Mouse (Mus musculus): Measurements from ENCODE around the gene Otud6a. TPM values are rescaled to one million over a fixed set of nuclear protein-coding genes. Genes with fewer than 3 reads are reported as not detected.
"Not testable (repeated sequence)": the region's sequence is repeated elsewhere in the genome, so short reads cannot be mapped to it uniquely, and the experiment has no call there.

Otud6a gene
- total RNA-seq (2021), result not detected

DNA sequence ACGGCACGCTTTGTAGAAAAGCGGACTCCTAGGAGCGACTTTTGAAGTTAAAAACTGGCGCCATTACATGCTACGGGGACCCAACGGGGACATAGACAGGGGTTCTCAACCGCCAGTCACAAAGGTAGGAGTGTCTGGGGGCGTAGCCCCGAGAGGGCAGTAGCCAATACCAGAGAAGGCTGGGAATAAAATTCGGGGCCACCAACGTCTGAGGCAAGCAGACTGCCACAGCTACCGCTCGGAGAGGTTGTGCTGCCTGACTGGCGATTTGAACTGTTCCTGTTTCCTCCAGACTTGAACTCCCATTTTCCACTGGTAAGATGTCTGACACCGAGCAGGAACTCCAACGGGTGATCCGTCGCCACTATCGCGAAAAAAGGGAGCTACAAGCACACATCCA lies at the start of gene Otud6a:
Gene Otud6a, plus strand, starts transcription at position 321 of the 400 bp plus-strand sequence.
- no peak for DNase-seq (ENCODE audit: low spot score in 2 of 2)
- intact Hi-C loops (cut with DNase I), result no loop called here

DNA sequence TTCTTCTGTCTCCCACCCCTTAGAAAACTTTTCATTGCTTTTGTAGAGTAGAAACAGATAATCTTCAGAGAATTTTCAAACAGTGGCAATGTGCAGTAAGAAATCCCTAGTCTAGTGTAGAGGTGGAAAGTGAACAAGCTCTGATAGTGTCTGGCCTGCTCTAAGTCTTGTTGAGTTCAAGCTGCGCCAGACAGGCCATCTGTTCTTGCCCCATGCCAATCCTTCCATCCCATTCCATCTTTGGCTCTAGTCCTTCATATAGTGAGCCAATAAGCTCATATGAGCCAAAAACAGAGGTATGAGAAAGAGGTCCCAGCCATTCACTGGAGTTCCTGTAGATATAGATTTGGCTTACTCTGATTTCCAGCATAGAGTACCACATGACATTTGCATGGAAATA lies 38.9 kb upstream of the Otud6a start:
- intact Hi-C loops (cut with DNase I), result loop anchor here (5.0 kb wide), 1 partner anchor 573 kb away; no protein-coding TSS in a partner anchor
- no peak for DNase-seq (ENCODE audit: low spot score in 2 of 2)

DNA sequence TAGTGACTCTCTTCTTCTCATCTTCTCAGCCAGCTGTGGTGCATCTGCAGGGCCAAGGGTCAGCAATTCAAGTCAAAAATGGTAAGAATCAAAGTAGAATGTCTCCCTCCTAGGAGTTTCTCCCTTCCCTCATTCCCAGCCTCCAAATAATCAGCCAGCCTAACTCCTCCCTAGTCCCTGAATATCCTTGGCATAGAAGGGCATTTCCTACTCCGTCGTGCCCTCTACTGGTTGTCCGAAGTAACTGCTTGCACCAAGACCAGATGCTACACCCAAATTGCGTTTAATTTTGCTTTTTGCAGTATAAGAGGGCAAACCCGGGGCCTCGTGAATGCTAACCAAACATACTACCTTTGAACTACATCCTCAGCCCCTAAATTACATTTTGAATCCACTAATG lies 36.5 kb upstream of the Otud6a start:
- intact Hi-C loops (cut with DNase I), result loop anchor here (5.0 kb wide), 1 partner anchor 575 kb away; no protein-coding TSS in a partner anchor
- no peak for DNase-seq (ENCODE audit: low spot score in 2 of 2)

DNA sequence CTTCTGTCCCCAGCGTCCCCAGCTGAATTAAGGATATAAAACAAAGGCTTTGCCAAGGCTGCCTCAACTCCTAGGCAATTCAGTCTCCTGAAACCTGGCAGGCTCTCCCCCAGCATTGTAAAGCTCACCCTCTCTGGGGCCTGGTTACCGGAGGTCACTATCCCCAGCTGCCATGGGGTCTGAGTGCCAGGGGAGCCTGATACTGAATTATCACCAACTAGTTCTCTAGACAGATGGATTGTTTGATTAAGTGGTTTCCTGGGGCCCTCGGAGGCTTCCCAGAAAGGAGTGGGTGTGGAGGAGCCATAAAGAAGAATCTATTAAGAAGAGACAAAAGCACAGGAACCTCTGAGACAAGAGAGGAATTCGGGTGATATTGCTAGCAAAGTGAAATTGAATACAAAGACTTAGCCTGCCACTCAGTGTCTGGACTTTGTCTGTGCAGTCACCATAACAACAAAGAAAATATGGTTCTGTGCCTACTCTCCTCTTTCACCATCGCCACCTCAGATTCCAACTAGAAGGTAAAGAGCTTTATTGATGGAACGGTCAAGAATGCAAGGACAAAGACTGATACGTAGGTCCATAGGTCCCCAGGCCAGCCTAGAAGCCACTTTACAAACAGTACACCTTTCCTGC lies 34.5 kb upstream of the Otud6a start:
- no peak for DNase-seq (ENCODE audit: low spot score in 2 of 2)
- intact Hi-C loops (cut with DNase I), result loop anchor here (5.0 kb wide), 1 partner anchor 577 kb away; no protein-coding TSS in a partner anchor

DNA sequence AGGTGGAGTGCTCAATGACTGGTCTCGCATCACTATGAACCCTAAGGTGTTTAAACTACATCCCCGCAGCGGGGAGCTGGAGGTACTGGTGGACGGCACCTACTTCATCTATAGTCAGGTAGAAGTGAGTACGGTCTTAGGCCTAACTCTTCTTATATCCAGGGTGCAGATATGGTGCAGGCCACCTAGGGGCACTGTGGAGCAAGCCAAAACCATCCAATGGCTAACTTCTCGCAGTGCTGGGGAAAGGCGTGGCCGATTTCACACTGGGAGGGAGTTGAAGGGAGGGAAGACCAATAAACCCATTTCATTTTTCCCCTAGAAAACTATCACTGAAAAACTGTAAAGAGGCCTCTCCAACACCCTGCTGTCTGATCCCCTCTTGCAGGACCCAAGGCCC lies 33.8 kb upstream of the Otud6a start:
- intact Hi-C loops (cut with DNase I), result no loop called here
- DNase-seq (ENCODE audit: low spot score in 2 of 2), result no peak

DNA sequence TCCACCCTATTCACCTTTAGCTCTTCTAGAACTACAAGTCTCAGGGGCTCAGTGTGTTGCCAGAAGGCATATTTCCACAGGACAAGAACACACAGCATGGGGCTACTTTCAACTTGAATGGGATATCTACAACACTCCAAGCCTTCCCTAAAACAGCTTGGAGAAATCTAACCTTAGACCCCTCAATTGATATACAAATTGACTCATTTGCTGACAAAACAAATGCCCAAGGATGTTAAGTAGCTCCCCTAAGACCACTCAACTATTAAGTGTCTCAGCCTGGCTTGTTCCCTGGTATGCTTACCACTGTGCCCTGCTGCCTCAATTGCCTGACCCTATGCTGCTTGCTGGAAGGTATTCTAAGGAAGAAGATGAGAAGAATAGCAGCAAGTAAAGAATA lies 27.9 kb upstream of the Otud6a start:
- no peak for DNase-seq (ENCODE audit: low spot score in 2 of 2)
- intact Hi-C loops (cut with DNase I), result no loop called here

DNA sequence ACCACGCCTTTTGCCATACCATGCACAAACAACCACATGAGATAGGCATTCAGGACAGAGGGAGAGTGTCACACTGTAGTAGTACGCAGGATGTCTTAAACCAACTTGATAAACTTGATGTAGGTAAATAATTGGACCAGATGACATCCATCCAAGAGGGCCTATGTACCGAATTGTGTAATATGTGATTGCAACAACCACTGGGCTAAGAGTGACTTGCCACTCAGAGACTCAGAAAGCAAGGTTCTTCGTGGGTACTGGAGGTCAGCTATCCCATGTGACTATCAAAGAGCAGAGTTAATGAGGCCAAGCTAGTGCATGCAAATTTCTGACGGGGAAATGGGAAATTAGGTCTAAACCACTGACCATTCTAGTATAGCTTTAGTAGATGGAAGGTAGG lies 27.2 kb upstream of the Otud6a start:
- DNase-seq (ENCODE audit: low spot score in 2 of 2), result no peak
- intact Hi-C loops (cut with DNase I), result no loop called here

DNA sequence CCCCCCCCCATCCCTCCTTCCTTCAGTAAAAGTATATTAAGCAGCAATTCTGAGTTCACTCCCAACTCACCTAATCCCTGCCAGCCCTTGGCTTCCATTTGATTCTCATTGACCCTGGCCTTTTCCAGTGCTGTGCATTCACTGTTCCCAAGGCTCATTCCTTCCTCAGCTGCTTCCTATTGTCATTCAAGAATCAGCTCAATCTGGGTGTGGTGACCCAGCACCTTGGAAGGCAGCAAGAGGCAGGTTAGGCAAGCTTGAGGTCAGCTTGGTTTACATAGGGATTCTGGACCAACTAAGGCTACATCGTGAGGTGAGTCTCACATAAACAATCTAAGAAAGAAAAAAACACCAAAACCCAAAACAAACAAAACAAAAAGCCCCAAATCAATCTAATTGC lies 19.6 kb upstream of the Otud6a start:
- intact Hi-C loops (cut with DNase I), result no loop called here
- no peak for DNase-seq (ENCODE audit: low spot score in 2 of 2)

DNA sequence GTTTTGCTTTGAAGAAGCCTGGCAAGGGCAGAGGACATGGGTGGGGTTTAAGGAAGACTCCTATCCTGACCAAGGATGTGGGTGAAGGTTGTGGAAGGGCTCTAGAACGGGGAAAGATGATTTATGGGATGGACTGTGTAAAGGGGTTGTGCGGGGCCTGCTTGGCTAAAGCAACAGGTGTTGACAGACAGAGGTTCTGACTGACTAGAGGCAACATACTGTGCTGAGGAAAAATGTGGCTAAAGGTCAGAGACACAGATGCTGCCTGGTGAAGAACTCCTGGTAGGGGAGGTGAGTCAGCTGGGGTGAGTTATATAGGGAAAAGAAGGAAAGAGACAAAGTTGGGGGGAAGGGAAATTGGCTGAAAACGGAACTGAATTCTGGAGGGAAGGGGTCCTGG lies 3.5 kb downstream of the Otud6a start:
- no peak for DNase-seq (ENCODE audit: low spot score in 2 of 2)
- intact Hi-C loops (cut with DNase I), result no loop called here

DNA sequence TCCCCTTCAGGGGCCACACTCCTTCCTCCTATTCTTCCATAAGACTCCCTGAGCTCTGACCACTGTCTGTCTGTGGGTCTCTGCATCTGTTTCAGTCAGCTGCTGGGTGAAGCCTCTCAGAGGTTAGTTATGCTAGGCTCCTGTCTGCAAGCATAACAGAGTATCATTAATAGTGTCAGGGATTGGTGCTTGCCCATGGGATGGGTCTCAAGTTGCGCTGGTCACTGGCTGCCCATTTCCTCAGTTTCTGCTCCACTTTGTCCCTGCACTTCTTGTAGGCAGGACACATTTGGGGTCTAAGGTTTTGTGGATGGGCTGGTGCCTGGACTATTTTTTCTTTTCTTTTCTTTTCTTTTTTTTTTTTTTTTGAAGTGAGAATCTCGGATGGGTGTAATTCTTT lies 13.8 kb downstream of the Otud6a start, which contains the start of gene Awat2:
Gene Awat2, minus strand, starts transcription at position 101 of the 400 bp plus-strand sequence.
- intact Hi-C loops (cut with DNase I); DNase-seq (ENCODE audit: low spot score in 2 of 2): not testable (repeated sequence)

DNA sequence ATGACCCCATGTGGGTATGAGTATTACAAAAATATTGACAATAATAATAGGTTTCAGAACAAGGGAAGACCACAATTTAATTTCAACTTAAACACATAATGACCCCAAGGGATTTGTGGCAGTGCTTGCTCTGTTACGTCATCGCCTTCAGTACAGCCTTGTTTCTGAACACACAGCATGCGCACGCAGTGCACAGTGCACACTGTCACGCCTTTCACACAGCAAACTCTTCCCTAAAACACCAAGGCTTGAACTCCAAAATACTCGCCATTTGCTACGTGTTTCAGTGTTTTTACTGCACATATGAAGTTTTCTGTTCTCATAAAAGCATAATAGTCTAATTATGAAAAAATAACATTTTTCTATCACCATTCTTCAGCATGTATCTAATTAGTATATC lies 14.7 kb downstream of the Otud6a start:
- no peak for DNase-seq (ENCODE audit: low spot score in 2 of 2)
- intact Hi-C loops (cut with DNase I), result no loop called here

DNA sequence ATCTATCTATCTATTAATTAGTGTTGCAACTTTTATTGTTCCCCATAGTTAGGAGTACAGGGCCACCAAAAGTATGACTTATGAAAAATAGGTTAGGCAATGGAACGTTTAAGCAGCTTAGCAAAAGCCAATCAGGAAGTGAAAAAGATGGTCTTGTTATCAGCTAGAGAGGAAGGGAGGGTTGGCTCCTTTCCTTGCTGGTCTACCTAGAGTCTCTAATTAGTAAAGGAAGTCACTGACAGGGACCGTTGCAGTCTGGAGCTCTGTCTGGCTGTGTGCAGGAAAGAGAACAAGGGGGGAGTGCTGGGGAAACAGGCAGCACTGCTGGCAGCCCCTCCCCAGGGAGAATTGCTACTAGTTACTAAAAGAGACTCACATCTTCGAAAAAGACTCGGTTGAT lies 39.2 kb downstream of the Otud6a start:
- intact Hi-C loops (cut with DNase I), result no loop called here
- DNase-seq (ENCODE audit: low spot score in 2 of 2), result no peak

DNA sequence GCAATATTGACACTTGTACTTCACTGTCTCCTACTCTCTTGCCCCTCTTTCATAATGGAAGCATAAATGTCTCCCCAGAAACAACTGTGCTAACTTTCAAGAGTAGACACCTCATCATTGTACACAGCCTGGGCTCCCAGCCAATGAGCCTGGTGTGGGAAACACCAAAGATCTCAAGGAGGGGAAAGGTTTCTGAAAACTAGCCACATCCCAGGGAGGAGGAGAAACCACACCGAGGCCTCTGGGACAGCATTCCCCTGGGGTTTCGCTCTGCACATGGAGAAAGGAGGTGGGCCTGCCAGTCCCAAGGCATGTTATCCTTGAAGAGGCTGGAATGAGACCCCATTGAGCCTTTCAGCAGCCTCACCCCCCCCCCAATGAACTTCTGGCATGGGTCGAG lies 41.3 kb downstream of the Otud6a start:
- intact Hi-C loops (cut with DNase I), result no loop called here
- DNase-seq (ENCODE audit: low spot score in 2 of 2), result no peak

DNA sequence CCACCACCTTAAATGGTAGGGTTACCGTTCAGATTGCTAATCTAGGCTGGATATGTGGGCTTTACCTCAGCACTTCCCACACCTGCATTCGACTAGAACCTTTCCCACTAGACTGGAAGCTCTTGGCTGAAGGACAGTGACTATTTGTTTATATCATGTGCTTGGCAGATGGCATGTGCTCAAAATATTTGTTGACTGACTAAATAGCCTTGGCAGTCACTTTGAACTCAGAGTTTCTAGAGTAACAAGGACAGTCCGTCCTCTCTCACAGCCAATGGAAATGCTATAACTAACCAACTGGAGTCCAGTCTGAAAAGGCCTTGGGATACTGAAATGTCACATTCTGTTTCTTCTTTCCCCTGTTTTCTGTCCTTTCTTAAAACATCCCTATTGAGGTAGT lies 42.7 kb downstream of the Otud6a start:
- no peak for DNase-seq (ENCODE audit: low spot score in 2 of 2)
- intact Hi-C loops (cut with DNase I), result no loop called here

DNA sequence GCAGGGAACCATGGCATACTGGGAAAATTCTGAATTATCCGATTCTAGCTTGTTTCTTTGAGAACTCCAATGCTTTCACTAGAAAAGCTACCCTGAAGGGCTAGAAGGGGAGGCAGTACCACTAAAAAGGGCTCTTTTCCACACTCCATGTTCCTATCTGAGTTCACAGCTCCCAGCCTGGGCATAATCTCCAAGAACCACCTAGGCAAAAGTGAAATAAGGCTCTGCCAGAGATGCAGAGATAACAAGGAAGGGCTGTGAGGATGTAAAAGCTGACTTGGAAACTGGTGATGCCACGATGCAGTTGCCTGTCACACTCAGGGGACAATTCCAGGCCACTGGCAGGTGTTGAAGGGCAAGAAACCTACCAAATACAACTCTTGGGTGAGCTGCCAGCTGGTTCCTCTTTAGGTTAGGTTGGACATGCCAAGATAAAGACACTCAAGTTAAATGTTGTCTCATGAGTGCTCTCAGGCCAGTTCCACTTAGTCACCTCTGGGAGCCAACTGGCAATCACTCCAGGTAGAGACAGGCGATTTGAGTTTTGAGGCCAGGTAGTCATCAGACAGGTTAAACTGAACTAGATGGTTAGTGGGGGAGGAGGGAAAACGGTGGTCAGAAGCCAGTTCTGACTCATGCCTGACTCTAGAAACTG lies 46.9 kb downstream of the Otud6a start:
- intact Hi-C loops (cut with DNase I), result no loop called here
- no peak for DNase-seq (ENCODE audit: low spot score in 2 of 2)

Small RNAs within 50 kb of the gene (microRNA-seq; reads per million reads assigned to microRNA genes)
- gene Mir676, result 3,162 reads per million, percentile 88 among the genes with 10 or more reads in this experiment

Other genes starting within 250 kb of the Otud6a start
- gene Awat2, start 13.7 kb downstream of the Otud6a start, total RNA-seq (2021), result under 1 TPM in 1 of 2 experiments, not detected in 1; 0.25 TPM
- gene Igbp1, start 65.3 kb downstream of the Otud6a start, total RNA-seq (2021), result 10 to 100 TPM; 40.5 to 40.6 TPM
- gene Dgat2l6, start 95.8 kb downstream of the Otud6a start, total RNA-seq (2021), result under 1 TPM; 0.15 to 0.61 TPM
- not detected for gene Awat1, start 143.2 kb downstream of the Otud6a start, total RNA-seq (2021)
- gene P2ry4, start 165.9 kb downstream of the Otud6a start, total RNA-seq (2021), result not detected
- gene Arr3, start 176.5 kb downstream of the Otud6a start, total RNA-seq (2021), result 1 to 10 TPM; 1.2 to 2.4 TPM
- 1 to 10 TPM in 1 of 2 experiments, under 1 TPM in 1; 0.68 to 1.3 TPM for gene Kif4, start 196.7 kb downstream of the Otud6a start, total RNA-seq (2021)
- gene Pdzd11, start 197.6 kb downstream of the Otud6a start, total RNA-seq (2021), result 10 to 100 TPM; 41.9 to 46.3 TPM